Mouse (Mus musculus) left cerebral cortex, postnatal 4 days (tissue): ENCODE results near the gene Eppin. TPM values are rescaled to one million over a fixed set of nuclear protein-coding genes. Genes with fewer than 3 reads are reported as not detected.
A peak's percentile ranks its signal among the peaks of the same experiment; 100 is the strongest.

Experiments
- DNase-seq: peaks from one replicate; pipeline ENCODE4 v3.0.0-alpha.2; 2022
- intact Hi-C: fragments of 180-260 bp; cut with DNase I; formaldehyde crosslinking; loops from one replicate; pipeline ENCODE4 v1.15.1; 2025
- total RNA-seq, 2 experiments: library from RNA; stranded (reverse); gene quantifications; 2 replicates each; pipeline ENCODE4 v1.2.3; 2021

Gene Eppin
- total RNA-seq, 2 experiments from 2014 or later = not detected

GRCm38 (mm10) chr2:164562391-164563188, 30.8 kb downstream of the Eppin start, which contains the start of gene Wfdc2:
Gene Wfdc2 (plus strand): TSS chr2:164562413.
- intact Hi-C loops = loop anchor here (10.0 kb wide), 1 partner anchor 138 kb away; no protein-coding TSS in a partner anchor
- DNase-seq = no peak

DNA sequence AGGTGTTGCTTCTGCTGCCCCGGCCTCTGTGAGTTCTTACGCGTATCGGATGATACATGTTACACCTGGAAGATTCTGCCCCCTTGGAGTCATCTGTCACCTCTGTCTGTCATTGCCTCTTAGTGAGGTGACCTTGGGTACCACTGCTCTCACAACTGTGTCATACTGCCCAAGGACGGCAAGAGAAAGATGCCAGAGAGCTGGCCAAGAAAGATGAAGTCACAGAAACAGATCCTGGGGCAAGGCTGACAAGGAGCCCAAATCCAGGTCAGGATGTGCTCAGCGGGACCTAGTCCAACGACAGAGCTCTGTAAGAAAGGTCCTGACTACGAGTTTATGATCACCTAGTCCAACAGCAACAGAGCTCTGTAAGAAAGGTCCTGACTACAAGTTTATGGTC, 33.3 kb downstream of the Eppin start:
- intact Hi-C loops = loop anchor here (10.0 kb wide), 1 partner anchor 135 kb away; no protein-coding TSS in a partner anchor
- DNase-seq = no peak

DNA sequence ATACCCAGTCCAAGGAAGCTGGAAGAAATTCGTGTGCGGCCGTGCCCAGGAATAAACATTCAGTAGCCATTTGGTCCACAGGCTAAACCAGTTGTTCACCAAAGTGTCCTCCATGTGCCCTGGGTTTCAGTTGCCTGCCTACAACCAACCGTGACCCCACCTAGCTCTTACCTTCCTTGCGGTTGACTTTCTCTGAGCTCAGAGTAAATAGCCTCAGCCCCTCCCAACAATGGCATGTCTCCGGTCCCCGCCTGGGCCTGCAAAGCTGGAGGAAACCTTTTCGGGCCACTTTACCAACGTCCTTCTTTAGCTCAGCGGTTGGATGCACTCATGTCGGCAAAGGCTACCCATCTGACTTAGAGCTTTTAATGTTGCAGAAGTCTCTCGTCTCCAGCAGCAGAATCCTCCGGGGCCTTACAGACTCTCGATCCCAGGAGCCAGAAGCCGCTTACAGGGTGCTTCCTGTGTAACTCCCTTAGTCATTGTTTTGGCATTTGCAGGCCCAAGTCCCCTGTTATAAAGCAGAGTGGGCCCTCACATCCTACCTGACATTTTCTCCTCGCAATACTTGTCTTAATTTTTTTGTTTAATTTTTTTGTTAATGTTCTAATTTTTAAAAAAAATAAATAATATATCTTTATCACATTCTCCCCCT, 34.3 kb downstream of the Eppin start:
- no peak for DNase-seq
- intact Hi-C loops = no loop called here

DNA sequence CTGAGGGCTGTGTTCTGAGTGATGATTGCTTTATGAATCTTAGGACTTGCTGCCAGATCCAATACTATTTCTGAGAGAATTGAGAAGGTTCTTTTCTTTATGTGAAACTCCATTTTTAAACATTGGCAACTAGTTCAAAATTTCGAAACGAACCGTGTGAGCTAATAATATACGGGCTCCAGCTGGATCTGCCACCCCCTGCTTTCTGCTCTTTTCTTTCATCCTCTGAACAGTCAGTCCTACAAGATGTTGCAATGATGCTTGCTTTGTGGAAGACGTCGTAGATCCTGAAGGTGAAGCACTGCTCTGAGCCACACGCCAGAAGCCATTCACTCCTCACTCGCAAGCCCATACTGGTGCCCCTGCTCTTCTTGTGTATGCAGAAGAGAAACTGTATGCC, 35.0 kb downstream of the Eppin start:
- DNase-seq = no peak
- intact Hi-C loops = no loop called here

DNA sequence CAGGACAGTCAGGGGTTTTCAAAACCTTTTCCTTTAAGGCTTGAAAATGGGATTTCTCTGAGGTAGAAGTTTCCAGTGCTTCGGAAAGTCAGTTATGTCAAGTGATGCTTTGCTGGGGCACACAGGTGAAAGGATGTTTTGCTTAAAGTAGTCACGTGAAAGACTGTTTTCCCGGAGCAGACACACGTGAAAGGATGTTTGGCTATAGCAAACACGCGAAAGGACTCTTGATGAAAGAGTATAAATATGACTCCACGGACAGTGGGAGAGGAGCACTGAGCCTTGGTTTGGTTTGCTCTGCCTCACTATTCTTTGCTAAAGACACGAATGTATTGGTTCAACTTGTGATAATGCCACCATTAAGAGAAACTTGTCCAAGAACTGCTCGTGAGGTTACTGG, 41.9 kb downstream of the Eppin start:
- intact Hi-C loops = no loop called here
- DNase-seq = no peak

DNA sequence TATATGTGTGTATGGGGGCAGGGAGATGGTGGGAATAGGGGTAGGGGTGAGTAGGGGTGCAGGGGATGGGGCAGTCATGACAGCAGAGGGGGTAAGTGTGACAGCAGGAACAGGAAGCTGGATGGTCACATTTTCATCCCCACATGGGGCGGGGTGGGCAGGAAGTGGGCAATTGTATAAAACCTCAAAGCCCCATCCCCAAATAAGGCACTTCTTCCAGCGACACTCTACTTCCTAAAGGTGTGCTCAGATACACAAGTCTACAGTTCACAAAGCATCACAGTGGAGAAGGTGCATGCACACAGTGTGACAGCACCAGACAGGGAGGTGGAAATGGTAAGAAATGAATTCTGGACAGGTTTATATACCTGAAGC, 42.5 kb downstream of the Eppin start:
- intact Hi-C loops = no loop called here
- DNase-seq = no peak

- intact Hi-C loops = no loop called here
Measured at GRCm38 (mm10) chr2:164549963-164550894, 43.2 kb downstream of the Eppin start.

DNA sequence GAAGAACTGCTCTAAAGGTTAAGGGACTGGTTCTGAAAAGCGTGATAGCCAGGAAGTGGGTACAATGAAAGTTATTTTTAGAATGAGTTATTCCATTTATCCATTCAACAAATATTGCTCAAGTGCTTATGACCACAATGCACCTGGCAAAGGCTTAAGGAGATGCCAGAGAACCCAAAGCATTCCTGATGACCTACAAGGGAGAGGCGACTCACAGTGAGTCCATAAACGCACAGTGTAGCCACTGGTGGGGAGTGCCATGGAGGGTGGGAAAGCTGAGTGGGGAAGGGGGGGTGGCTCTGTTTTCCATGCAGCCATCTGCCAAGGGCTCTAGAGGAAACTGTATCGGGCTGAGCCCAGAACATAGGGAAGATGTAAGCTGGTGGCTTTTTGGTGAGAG, 44.1 kb downstream of the Eppin start:
- DNase-seq = no peak
- intact Hi-C loops = no loop called here

More at GRCm38 (mm10) chr2:164549963-164550894, 43.2 kb downstream of the Eppin start:
- DNase-seq = peak; percentile 21

- no peak for DNase-seq
- intact Hi-C loops = no loop called here
Measured at GRCm38 (mm10) chr2:164544454-164545097, 48.8 kb downstream of the Eppin start.

DNA sequence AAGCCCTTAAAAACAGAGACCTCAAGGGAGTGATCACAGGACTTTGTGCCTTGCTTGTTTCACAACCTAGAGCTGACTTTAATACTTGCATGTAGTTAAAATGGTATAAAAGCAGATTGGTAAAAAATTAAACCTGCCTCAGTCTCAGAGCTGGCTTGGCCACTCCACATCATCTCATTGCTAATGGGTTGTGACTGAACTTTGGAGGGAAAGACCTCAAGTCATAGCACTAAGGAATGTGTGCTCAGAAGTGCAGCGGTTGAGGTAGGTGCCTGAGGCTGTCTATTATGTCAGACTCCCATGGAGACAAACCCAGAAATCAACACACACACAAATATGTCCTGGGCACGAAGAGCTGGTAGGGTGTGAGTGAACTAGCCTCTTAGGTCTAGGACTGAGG, 49.6 kb downstream of the Eppin start:
- intact Hi-C loops = no loop called here

GRCm38 (mm10) chr2:164542598-164542997, 50.8 kb downstream of the Eppin start:
- intact Hi-C loops = no loop called here
- no peak for DNase-seq

More for the DNA sequence above, 49.6 kb downstream of the Eppin start:
- no peak for DNase-seq

GRCm38 (mm10) chr2:164542132-164542531, 51.3 kb downstream of the Eppin start:
- DNase-seq = no peak
- intact Hi-C loops = no loop called here

DNA sequence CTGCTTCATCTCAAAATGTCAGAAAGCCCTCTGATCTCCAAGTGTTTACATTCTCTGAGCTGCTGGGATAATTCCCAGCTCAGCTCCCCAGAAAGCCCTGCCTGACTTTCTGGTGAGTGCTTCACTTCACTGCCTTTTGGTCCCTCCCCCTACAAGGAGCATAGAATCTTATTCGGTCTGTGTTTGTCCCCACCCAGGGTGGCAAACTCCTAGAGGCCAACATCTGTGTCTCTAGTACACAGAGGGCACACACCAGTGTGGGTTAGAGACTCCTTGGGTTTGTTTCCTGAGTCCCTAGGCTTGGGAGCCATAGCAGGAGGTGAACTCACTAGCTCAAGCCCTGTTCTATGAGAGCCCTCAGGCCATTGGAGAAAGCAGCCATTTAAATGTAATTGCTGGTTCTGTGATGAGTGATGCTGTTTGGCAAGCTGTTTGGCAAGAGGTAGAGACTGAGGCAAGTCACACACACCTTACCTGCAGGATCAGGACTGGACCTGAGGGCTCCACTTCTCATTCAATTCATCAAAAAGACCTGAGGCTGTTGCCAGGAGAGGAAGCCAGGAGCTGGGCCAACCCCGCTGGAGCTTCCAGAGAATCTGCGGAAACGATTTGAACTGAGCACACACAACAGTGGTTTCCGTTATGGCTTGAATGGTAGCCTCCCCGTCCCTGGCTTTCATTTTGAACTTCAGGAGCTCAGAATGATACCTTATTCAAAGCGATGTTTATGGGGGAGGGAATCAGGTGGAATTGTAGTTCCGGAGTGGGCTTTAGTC, 52.6 kb downstream of the Eppin start:
- intact Hi-C loops = no loop called here
- no peak for DNase-seq

Other genes starting within 250 kb of the Eppin start
- under 1 TPM in 1 of 2 experiments, not detected in 1; 0.94 TPM for gene Slpi, start 204.5 kb downstream of the Eppin start, total RNA-seq
- under 1 TPM; 0.24 to 0.40 TPM for gene Rbpjl, start 190.5 kb downstream of the Eppin start, total RNA-seq
- gene Matn4, start 188.4 kb downstream of the Eppin start, total RNA-seq = 1 to 10 TPM; 9.6 to 9.8 TPM
- 10 to 100 TPM in 1 of 2 experiments, 1 to 10 TPM in 1; 9.6 to 12.6 TPM for gene Sdc4, start 149.7 kb downstream of the Eppin start, total RNA-seq
- 10 to 100 TPM; 42.5 to 45.8 TPM for gene Sys1, start 136.6 kb downstream of the Eppin start, total RNA-seq
- gene Gm20458, start 132.6 kb downstream of the Eppin start, total RNA-seq = 1 to 10 TPM in 1 of 2 experiments, not detected in 1; 2.9 TPM
- gene Trp53tg5, start 119.9 kb downstream of the Eppin start, total RNA-seq = not detected
- gene Dbndd2, start 107.5 kb downstream of the Eppin start, total RNA-seq = 10 to 100 TPM; 32.6 to 33.5 TPM
- 100 to 1,000 TPM; 109 to 113 TPM for gene Pigt, start 96.1 kb downstream of the Eppin start, total RNA-seq
- gene Wfdc2, start 31.2 kb downstream of the Eppin start, total RNA-seq = 1 to 10 TPM in 1 of 2 experiments, not detected in 1; 2.1 TPM
- gene Spint3, start 20.1 kb downstream of the Eppin start, total RNA-seq = not detected
- gene Wfdc6a, start 8.1 kb downstream of the Eppin start, total RNA-seq = not detected
- gene Wfdc6b, start 19.9 kb upstream of the Eppin start, total RNA-seq = under 1 TPM in 1 of 2 experiments, not detected in 1; 0.40 TPM
- not detected for gene Wfdc8, start 20.0 kb upstream of the Eppin start, total RNA-seq
- not detected for gene Wfdc16, start 45.2 kb upstream of the Eppin start, total RNA-seq
- gene Wfdc10, start 62.5 kb upstream of the Eppin start, total RNA-seq = not detected
- not detected for gene Wfdc9, start 63.0 kb upstream of the Eppin start, total RNA-seq
- gene Wfdc11, start 80.5 kb upstream of the Eppin start, total RNA-seq = not detected
- gene Wfdc13, start 91.5 kb upstream of the Eppin start, total RNA-seq = not detected
- not detected for gene Spint4, start 104.9 kb upstream of the Eppin start, total RNA-seq
- gene Spint5, start 121.7 kb upstream of the Eppin start, total RNA-seq = not detected
- 1 to 10 TPM in 1 of 2 experiments, under 1 TPM in 1; 0.60 to 1.1 TPM for gene Wfdc3, start 152.3 kb upstream of the Eppin start, total RNA-seq
- gene Dnttip1, start 152.4 kb upstream of the Eppin start, total RNA-seq = 10 to 100 TPM; 35.8 to 38.1 TPM
- 10 to 100 TPM; 10.8 to 14.3 TPM for gene Ube2c, start 176.3 kb upstream of the Eppin start, total RNA-seq
- not detected for gene Tnnc2, start 186.4 kb upstream of the Eppin start, total RNA-seq
- gene Snx21, start 192.2 kb upstream of the Eppin start, total RNA-seq = 10 to 100 TPM; 52.8 to 56.9 TPM
- gene Acot8, start 211.3 kb upstream of the Eppin start, total RNA-seq = 10 to 100 TPM; 20.6 to 20.8 TPM
- 1 to 10 TPM; 6.9 to 8.0 TPM for gene Zswim3, start 211.5 kb upstream of the Eppin start, total RNA-seq
- gene Zswim1, start 229.1 kb upstream of the Eppin start, total RNA-seq = 10 to 100 TPM; 17.5 to 17.8 TPM
- gene Spata25, start 234.9 kb upstream of the Eppin start, total RNA-seq = 1 to 10 TPM; 1.1 to 1.2 TPM
- 10 to 100 TPM; 56.8 to 62.2 TPM for gene Ctsa, start 239.3 kb upstream of the Eppin start, total RNA-seq
- 1 to 10 TPM; 5.1 to 5.6 TPM for gene Neurl2, start 239.9 kb upstream of the Eppin start, total RNA-seq